Mouse (Mus musculus) layer of hippocampus, adult 2 months (tissue): Measurements from ENCODE around the gene Xylt2. TPM values are rescaled to one million over a fixed set of nuclear protein-coding genes. Genes with fewer than 3 reads are reported as not detected.
A peak's percentile ranks its signal among the peaks of the same experiment; 100 is the strongest.

ENCODE experiments used
- DNase-seq, 2 experiments: peaks; one replicate each; pipeline ENCODE4 v3.0.0; 2022; ENCODE audit warnings: low spot score in 2 of 2
- H3K27ac ChIP-seq: fragments of 200-600 bp; 2 replicates; pipeline ENCODE4 v1.8.1; 2022
- H3K4me3 ChIP-seq: fragments of 200-600 bp; 2 replicates; pipeline ENCODE4 v1.8.1; 2022; ENCODE audit warnings: mild to moderate bottlenecking
- CTCF ChIP-seq: fragments of 200-600 bp; conservative IDR thresholded peaks from 2 replicates; pipeline ENCODE4 v1.8.1; 2022; ENCODE audit warnings: antibody characterized with exemption, mild to moderate bottlenecking, moderate library complexity
- total RNA-seq, 2 experiments: library from RNA; stranded (reverse); gene quantifications; 2 replicates each; pipeline ENCODE4 v1.2.3; 2021

Xylt2 gene
- total RNA-seq, 2 experiments from 2014 or later: 25.5 to 27.7 TPM

DNA sequence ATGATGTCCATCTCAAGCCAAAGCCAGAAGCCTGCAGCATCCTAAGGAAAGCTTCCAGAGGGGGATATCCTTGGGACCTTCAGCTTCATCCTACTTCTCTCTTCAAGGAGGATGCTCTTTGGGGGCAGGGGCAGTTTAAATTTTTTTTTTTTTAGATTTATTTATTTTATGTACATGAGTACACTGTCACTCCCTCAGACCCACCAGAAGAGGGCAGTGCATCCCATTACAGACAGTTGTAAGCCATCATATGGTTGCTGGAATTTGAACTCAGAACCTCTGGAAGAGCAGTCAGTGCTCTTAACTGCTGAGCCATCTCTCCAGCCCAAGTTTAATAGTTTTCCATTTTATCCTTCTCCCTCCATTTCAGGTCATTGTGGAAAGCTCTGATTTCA is 55.9 kb downstream of the Xylt2 start:
- H3K27ac ChIP-seq: no peak overlapping the region
- DNase-seq: no peak
- H3K4me3 ChIP-seq: no peak overlapping the region
- TF ChIP-seq CTCF: peak; percentile 59

- H3K4me3 ChIP-seq: no peak overlapping the region
- no peak overlapping the region for H3K27ac ChIP-seq
- no peak for TF ChIP-seq CTCF
- no peak for DNase-seq
Measured at GRCm38 (mm10) chr11:94620766-94621457, 56.4 kb downstream of the Xylt2 start.

DNA sequence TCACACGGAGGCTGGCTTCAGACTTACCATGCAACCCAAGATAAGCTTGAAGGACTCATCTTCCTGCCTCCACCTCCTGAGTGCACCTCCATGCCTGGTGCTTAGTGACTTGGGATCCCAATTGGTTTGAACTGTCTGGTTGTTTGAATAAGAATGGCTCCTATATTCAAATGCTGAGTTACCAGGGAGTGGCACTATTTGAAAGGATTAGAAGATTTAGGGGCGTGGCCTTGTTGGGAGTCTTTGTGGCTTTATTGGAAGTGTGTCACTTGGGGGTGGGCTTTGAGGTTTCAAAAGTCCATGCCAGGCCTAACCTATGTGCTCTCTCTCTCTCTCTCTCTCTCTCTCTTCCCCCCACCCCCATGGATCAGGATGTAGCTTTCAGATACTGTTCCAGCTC is 59.7 kb downstream of the Xylt2 start:
- no peak for TF ChIP-seq CTCF
- Histone ChIP-seq H3K4me3 (no peak overlapping the region), H3K27ac (no peak overlapping the region)
- no peak for DNase-seq

GRCm38 (mm10) chr11:94615494-94615893 is 61.8 kb downstream of the Xylt2 start:
- DNase-seq: no peak
- H3K4me3 ChIP-seq: no peak overlapping the region
- H3K27ac ChIP-seq: no peak overlapping the region
- no peak for TF ChIP-seq CTCF

DNA sequence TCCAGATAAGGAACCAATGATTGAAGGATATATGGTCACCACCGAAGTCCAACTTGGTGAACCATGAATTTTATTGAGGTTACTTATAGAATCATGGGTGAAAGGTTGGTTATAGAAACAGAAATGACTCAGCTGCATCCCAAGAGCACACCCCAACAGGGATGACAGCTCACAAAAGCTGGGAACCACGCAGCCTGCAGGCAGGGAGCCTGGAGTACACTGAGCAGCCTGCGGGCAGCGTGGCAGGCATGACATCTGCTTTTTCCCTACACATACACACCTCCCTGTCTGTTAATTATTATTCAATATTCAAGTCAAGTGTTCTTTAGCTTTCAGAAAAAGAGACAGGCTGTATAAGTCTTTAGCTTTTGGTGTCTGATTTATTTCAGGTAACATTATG is 62.7 kb downstream of the Xylt2 start:
- DNase-seq: no peak
- no peak for TF ChIP-seq CTCF
- Histone ChIP-seq H3K27ac (no peak overlapping the region), H3K4me3 (no peak overlapping the region)

Other genes with a start within 250 kb of the Xylt2 start
- 10 to 100 TPM; 61.0 to 74.0 TPM for gene Cacna1g, start 203.3 kb downstream of the Xylt2 start, total RNA-seq
- under 1 TPM in 1 of 2 experiments, not detected in 1; 0.18 TPM for gene Spata20, start 191.3 kb downstream of the Xylt2 start, total RNA-seq
- gene Epn3, start 177.5 kb downstream of the Xylt2 start, total RNA-seq: 1 to 10 TPM; 1.6 TPM
- gene Mycbpap, start 155.8 kb downstream of the Xylt2 start, total RNA-seq: 1 to 10 TPM; 2.2 to 4.6 TPM
- gene Rsad1, start 128.3 kb downstream of the Xylt2 start, total RNA-seq: 10 to 100 TPM in 1 of 2 experiments, 1 to 10 TPM in 1; 9.3 to 11.3 TPM
- under 1 TPM; 0.28 to 0.49 TPM for gene Chad, start 112.5 kb downstream of the Xylt2 start, total RNA-seq
- gene Acsf2, start 75.6 kb downstream of the Xylt2 start, total RNA-seq: 10 to 100 TPM; 18.7 to 19.5 TPM
- 10 to 100 TPM; 74.8 to 75.8 TPM for gene Lrrc59, start 47.7 kb downstream of the Xylt2 start, total RNA-seq
- gene Mrpl27, start 23.7 kb downstream of the Xylt2 start, total RNA-seq: 10 to 100 TPM; 60.8 to 66.0 TPM
- gene Eme1, start 23.6 kb downstream of the Xylt2 start, total RNA-seq: under 1 TPM; 0.27 to 0.41 TPM
- not detected for gene Gm11541, start 27.0 kb upstream of the Xylt2 start, total RNA-seq
- not detected for gene Cdc34b, start 64.3 kb upstream of the Xylt2 start, total RNA-seq
- gene Tmem92, start 105.2 kb upstream of the Xylt2 start, total RNA-seq: not detected